Mouse (Mus musculus) stomach, adult 2 months (tissue): ENCODE data around the gene Xpa. TPM values are rescaled to one million over a fixed set of nuclear protein-coding genes. Genes with fewer than 3 reads are reported as not detected.

Experiments used
- polyA plus RNA-seq: library from polyadenylated mRNA; depleted of rRNA; stranded (reverse); fragments of >200 nt; gene quantifications from 2 replicates; pipeline ENCODE4 v1.2.3, GENCODE M21; 2012; rRNA removed

Xpa gene
- polyA plus RNA-seq: 4.5 and 21.7 TPM in 2 replicates

GRCm38 (mm10) chr4:46195781-46196487, at the start of gene Xpa:
Xpa (minus strand) TSS chr4:46196311.

DNA sequence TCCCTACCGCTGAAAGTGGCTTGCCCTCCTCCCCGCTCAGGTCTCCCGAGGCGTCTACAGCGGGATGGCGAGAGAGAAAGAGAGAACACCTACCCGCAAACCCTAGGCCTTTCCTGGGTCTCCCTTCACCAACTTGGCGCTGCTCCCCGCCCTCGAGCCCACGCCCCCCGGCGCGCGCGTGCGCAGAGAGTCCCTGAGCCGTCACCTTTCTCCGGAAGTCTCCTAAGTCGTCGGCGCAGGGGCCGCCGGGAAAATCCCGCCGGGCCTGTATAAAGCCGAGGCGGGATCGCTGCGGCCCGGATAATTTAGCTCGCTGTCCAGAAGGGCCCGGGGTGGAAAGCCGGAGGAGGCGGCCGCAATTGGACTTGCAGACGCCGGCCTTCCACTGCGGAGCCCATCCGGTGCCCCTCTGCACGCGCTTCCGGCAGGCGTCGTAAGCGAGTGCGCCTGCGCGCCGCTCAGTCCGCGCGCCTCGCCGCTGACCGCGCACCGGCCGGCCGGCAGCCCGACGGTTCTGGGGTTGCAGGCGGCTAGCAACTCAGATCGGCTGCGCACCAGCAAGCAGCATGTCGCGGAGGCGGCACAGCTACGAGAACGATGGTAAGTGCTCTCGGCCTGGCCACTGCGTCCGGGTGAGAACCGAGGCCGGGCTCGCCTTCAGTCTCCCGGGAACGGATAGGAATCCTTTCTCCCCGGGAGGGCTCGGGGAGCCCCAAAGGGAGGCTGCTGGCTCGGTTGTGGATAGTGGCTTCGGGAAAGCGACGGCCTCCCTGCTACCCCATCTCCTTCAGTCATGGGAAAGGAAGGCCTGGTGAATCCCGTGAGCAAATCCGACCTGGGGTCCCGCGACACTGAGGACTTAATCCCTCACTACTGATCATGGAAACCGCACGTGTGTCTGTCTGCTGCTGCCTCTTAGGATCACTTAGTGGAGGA, 57.6 kb downstream of the Xpa start, which contains the start of the genes Ncbp1 and Tstd2:
TSS of gene Ncbp1 (plus strand) at position 327 of the 936 bp plus-strand sequence.
TSS of gene Tstd2 (minus strand) at position 408 of the 936 bp plus-strand sequence.

Other genes with a start within 250 kb of the Xpa start
- gene Tdrd7, start 231.0 kb downstream of the Xpa start, polyA plus RNA-seq: 4.6 and 5.6 TPM in 2 replicates
- gene Tmod1, start 157.4 kb downstream of the Xpa start, polyA plus RNA-seq: 0.65 and 1.2 TPM in 2 replicates
- 5.2 and 5.3 TPM in 2 replicates for gene Ncbp1, start 57.7 kb downstream of the Xpa start, polyA plus RNA-seq
- 3.3 and 4.8 TPM in 2 replicates for gene Tstd2, start 57.6 kb downstream of the Xpa start, polyA plus RNA-seq
- gene Foxe1, start 147.3 kb upstream of the Xpa start, polyA plus RNA-seq: 1.1 and 1.6 TPM in 2 replicates
- gene Trmo, start 193.1 kb upstream of the Xpa start, polyA plus RNA-seq: 1.2 and 1.5 TPM in 2 replicates
- gene Hemgn, start 217.2 kb upstream of the Xpa start, polyA plus RNA-seq: not detected in 2 replicates